Mouse (Mus musculus) liver, postnatal 0 days (tissue): ENCODE measurements around the gene Tbc1d23. TPM values are rescaled to one million over a fixed set of nuclear protein-coding genes. Genes with fewer than 3 reads are reported as not detected.
A peak's percentile ranks its signal among the peaks of the same experiment; 100 is the strongest.

ENCODE experiments used
- ATAC-seq: fragments of 200-750 bp; cut with Nextera tagmentation; 2 replicates; pipeline ENCODE4 v1.8.0; 2017; ENCODE audit warnings: mild to moderate bottlenecking, moderate library complexity
- DNase-seq: peaks from one replicate; pipeline ENCODE4 v3.0.0-alpha.2; 2016
- H3K27ac ChIP-seq: fragments of 300-500 bp; sonication (generic); 2 replicates; pipeline ENCODE4 v1.5.1; 2014; ENCODE audit warnings: antibody characterized with exemption, moderate library complexity, mild to moderate bottlenecking, low read depth
- H3K27me3 ChIP-seq: fragments of 300-500 bp; sonication (generic); 2 replicates; pipeline ENCODE4 v1.6.1; 2014; ENCODE audit warnings: low read length, control low read depth, mixed read lengths; ENCODE audit not compliant: insufficient read depth
- H3K36me3 ChIP-seq: fragments of 300-500 bp; sonication (generic); replicated peaks from 2 replicates; pipeline ENCODE4 v1.6.1; 2014; ENCODE audit warnings: mild to moderate bottlenecking, control low read depth, low read length, moderate library complexity, mixed read lengths; ENCODE audit not compliant: insufficient read depth
- H3K4me1 ChIP-seq: fragments of 300-500 bp; sonication (generic); 2 replicates; pipeline ENCODE4 v1.6.1; 2014; ENCODE audit warnings: antibody characterized with exemption, mild to moderate bottlenecking, control low read depth; ENCODE audit not compliant: insufficient read depth
- H3K4me2 ChIP-seq: fragments of 300-500 bp; sonication (generic); 2 replicates; pipeline ENCODE4 v1.6.1; 2014; ENCODE audit warnings: low read depth, mild to moderate bottlenecking, low read length, moderate library complexity, mixed read lengths
- H3K4me3 ChIP-seq: fragments of 300-500 bp; sonication (generic); 2 replicates; pipeline ENCODE4 v1.5.1; 2014; ENCODE audit warnings: low read depth, low read length
- H3K9ac ChIP-seq: fragments of 300-500 bp; sonication (generic); replicated peaks from 2 replicates; pipeline ENCODE4 v1.6.1; 2014; ENCODE audit warnings: mild to moderate bottlenecking, moderate library complexity
- H3K9me3 ChIP-seq: fragments of 300-500 bp; sonication (generic); 2 replicates; pipeline ENCODE4 v1.6.1; 2016; ENCODE audit warnings: mild to moderate bottlenecking, control low read depth, low read length, mixed read lengths
- CTCF ChIP-seq: sonication (generic); IDR thresholded peaks from 2 replicates; pipeline ENCODE4 v1.5.1; 2016; ENCODE audit warnings: antibody characterized with exemption, low read depth
- EP300 ChIP-seq: IDR thresholded peaks from 2 replicates; pipeline ENCODE4 v1.6.1; 2016; ENCODE audit warnings: antibody characterized with exemption, low read depth, mild to moderate bottlenecking
- WGBS: fragments of 180-500 bp; shearing (Covaris S2); extraction: QIAGEN DNeasy Blood & Tissue Kit; methylation state at CpG from one replicate; pipeline ENCODE4 v1.1.7; 2014; ENCODE audit not compliant: insufficient replicate concordance; 5-methylcytosine and 5-hydroxymethylcytosine counted together
- polyA plus RNA-seq: library from polyadenylated mRNA; unstranded; fragments of >200 nt; fragmentation: Nextera tagmentation; extraction: Ambion mirVana; gene quantifications from 2 replicates; pipeline ENCODE4 v1.2.1, GENCODE M21; 2015

The Tbc1d23 gene
- polyA plus RNA-seq, 1 experiment from 2014 or later, result 6.4 TPM

DNA sequence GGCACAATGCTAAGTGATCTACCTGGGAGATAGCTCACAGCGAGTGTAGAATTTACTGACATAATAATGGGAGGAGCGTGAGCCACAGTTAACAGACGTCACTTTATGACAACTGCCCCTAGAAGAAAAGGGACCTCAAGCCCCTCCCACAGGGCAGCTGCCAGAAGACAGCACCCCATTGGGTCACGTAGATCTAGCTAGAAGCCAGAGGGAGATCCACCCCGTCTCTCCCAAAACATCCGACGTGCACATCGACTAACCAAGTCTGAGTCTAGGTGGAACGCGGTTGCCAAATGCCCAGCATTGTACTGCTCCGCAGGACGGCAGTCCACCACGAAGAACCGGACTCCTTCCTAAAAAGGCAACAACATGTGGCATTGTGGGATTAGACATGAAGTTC is 40.1 kb downstream of the Tbc1d23 start:
- H3K9me3 ChIP-seq, result no peaks in the 10 kb centered on the region
- TF ChIP-seq CTCF (no peak), EP300 (no peak)
- WGBS, result 90% methylated on average over 14 of the region's 14 CpGs
- no peak overlapping the region for H3K4me3 ChIP-seq
- H3K36me3 ChIP-seq, result peaks cover 29% of the 10 kb centered on the region
- no peak for ATAC-seq
- no peak for DNase-seq
- H3K4me1 ChIP-seq, result no peaks in the 10 kb centered on the region
- no peak overlapping the region for H3K9ac ChIP-seq
- H3K4me2 ChIP-seq, result no peak overlapping the region
- no peak overlapping the region for H3K27ac ChIP-seq
- no peaks in the 10 kb centered on the region for H3K27me3 ChIP-seq

GRCm38 (mm10) chr16:57190390-57190789 is 40.9 kb downstream of the Tbc1d23 start:
- 78% methylated on average over 8 of the region's 8 CpGs for WGBS
- TF ChIP-seq CTCF, result no peak
- no peak overlapping the region for H3K4me2 ChIP-seq
- peak overlapping the region; percentile 66; the same call in 1 of the 2 replicates for H3K27ac ChIP-seq
- ATAC-seq (no peak), DNase-seq (no peak)
- H3K9me3 ChIP-seq, result no peaks in the 10 kb centered on the region
- H3K4me3 ChIP-seq, result no peak overlapping the region
- H3K9ac ChIP-seq, result no peak overlapping the region
- H3K4me1 ChIP-seq, result no peaks in the 10 kb centered on the region
- H3K27me3 ChIP-seq, result no peaks in the 10 kb centered on the region
- H3K36me3 ChIP-seq, result peaks cover 28% of the 10 kb centered on the region

DNA sequence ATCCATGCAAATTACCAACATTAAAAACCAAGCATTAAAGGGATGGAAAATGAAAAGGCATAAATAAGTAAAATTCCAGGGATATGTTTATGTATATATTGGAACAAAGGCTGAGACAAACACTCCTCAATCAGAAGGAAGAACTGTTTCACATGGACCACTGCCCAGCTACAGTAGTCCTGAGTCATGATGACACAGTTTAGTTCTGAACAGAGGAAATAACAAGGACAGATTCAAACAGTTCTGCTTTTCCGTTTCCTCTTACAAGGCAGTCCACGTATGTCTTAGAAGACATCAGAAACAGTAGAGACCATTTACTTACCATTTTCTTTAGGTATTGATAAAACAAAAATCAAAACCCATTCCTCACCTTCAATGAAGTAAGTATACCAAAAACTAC is 41.8 kb downstream of the Tbc1d23 start:
- no peak for TF ChIP-seq CTCF
- TF ChIP-seq EP300, result 0 out of 2 replicates have a peak, but pooled peaks have one; percentile 20
- Histone ChIP-seq H3K4me3 (no peak overlapping the region), H3K27me3 (no peaks in the 10 kb centered on the region), H3K36me3 (peaks cover 23% of the 10 kb centered on the region), H3K4me1 (no peaks in the 10 kb centered on the region), H3K9ac (no peak overlapping the region), H3K27ac (peak overlapping the region; percentile 66; the same call in 1 of the 2 replicates), H3K4me2 (no peak overlapping the region), H3K9me3 (no peaks in the 10 kb centered on the region)
- DNase-seq, result no peak
- WGBS, result 35% methylated on average over 2 of the region's 2 CpGs
- peak; percentile 50; the same call in 1 of the 2 replicates for ATAC-seq

- TF ChIP-seq CTCF (no peak), EP300 (no peak)
- peaks cover 35% of the 10 kb centered on the region for H3K36me3 ChIP-seq
- no peak overlapping the region for H3K9ac ChIP-seq
- no peak overlapping the region for H3K27ac ChIP-seq
- no peaks in the 10 kb centered on the region for H3K9me3 ChIP-seq
- H3K4me1 ChIP-seq, result no peaks in the 10 kb centered on the region
- ATAC-seq, result peak; percentile 89
- H3K4me3 ChIP-seq, result no peak overlapping the region
- H3K4me2 ChIP-seq, result no peak overlapping the region
- no peak for DNase-seq
- WGBS, result 67% methylated on average over 4 of the region's 4 CpGs
- H3K27me3 ChIP-seq, result no peaks in the 10 kb centered on the region
Measured at GRCm38 (mm10) chr16:57186618-57187017, 44.7 kb downstream of the Tbc1d23 start.

DNA sequence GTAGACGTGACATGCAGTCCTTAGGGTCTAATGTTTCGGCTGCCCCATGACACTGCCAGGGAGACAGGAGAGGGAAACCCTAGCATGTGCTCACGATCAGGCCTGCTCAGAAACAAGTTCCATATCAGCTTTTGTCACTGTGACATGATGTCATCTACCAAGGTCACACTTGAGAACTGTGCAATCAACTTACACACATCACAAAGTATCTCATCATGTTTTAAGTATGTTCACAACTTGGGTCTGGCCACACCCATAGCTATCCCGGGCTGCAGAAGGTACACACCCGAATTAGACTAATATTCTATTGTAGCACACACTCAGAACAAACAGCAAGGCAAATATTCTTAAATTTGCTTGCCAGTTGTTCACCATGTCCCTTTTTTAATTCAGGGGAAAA is 49.3 kb downstream of the Tbc1d23 start:
- WGBS, result 71% methylated on average over 5 of the region's 5 CpGs
- H3K9ac ChIP-seq, result no peak overlapping the region
- ATAC-seq, result no peak
- H3K4me2 ChIP-seq, result no peak overlapping the region
- H3K27ac ChIP-seq, result no peak overlapping the region
- H3K27me3 ChIP-seq, result no peaks in the 10 kb centered on the region
- no peaks in the 10 kb centered on the region for H3K4me1 ChIP-seq
- peaks cover 34% of the 10 kb centered on the region for H3K36me3 ChIP-seq
- H3K9me3 ChIP-seq, result no peaks in the 10 kb centered on the region
- no peak for TF ChIP-seq EP300
- no peak for TF ChIP-seq CTCF
- DNase-seq, result no peak
- H3K4me3 ChIP-seq, result no peak overlapping the region

DNA sequence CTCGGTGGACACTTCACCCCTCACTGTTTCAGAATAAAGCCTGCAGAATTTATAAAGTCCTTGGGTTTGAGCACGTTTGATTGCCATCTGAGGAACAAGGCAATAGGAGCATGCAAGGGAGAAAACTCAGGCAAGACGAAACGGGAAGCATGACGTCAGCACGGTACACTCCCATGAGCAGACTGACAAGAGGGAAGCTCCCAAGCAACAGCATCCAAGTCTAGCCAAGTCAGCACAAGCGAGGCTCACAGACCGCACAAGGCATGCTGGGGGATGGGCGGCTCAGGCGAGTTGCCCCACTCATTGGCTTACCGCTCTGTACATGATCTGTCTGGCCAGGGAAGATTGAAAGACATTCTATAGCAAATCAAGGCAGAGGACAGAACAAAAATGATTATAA is 50.1 kb downstream of the Tbc1d23 start:
- Histone ChIP-seq H3K36me3 (peaks cover 34% of the 10 kb centered on the region), H3K27ac (no peak overlapping the region), H3K4me2 (no peak overlapping the region), H3K27me3 (no peaks in the 10 kb centered on the region), H3K9ac (no peak overlapping the region), H3K4me1 (no peaks in the 10 kb centered on the region), H3K9me3 (no peaks in the 10 kb centered on the region), H3K4me3 (no peak overlapping the region)
- 82% methylated on average over 11 of the region's 11 CpGs for WGBS
- ATAC-seq (0 out of 2 replicates have a peak, but pooled peaks have one; percentile 33), DNase-seq (peak; percentile 33)
- TF ChIP-seq CTCF (no peak), EP300 (no peak)

- Histone ChIP-seq H3K4me2 (no peak overlapping the region), H3K9ac (no peak overlapping the region), H3K9me3 (no peaks in the 10 kb centered on the region), H3K4me3 (no peak overlapping the region), H3K27ac (no peak overlapping the region; the same call in 1 of the 2 replicates), H3K27me3 (no peaks in the 10 kb centered on the region), H3K36me3 (peaks cover 20% of the 10 kb centered on the region), H3K4me1 (no peaks in the 10 kb centered on the region)
- WGBS, result 62% methylated on average over 10 of the region's 10 CpGs
- TF ChIP-seq CTCF (no peak), EP300 (no peak)
- no peak for DNase-seq
- ATAC-seq, result no peak
Measured at GRCm38 (mm10) chr16:57177664-57178063, 53.6 kb downstream of the Tbc1d23 start.
